Mouse (Mus musculus): ENCODE results near the gene H13. TPM values are rescaled to one million over a fixed set of nuclear protein-coding genes. Genes with fewer than 3 reads are reported as not detected.

The H13 gene
- total and polyA plus RNA-seq, 3 experiments = 116 to 175 (median 137) TPM

DNA sequence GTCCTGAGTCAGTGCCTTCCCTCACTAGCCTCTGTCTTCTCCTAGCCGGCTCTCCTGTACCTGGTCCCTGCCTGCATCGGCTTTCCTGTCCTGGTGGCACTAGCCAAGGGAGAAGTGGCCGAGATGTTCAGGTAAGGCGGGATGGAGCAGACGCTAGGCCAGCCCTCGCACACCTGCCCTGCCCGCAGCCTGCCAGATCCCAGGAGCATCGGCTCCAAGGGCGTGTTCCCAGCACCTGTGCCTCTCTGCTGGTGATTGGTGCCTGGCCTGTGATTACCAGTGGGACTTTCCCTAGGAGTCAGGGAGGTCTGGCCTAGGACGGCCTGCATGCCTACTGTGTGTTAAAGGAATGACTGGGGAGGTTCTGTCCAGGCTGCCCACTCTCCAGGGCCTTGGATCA is 30.9 kb downstream of the H13 start:
- H3K9ac ChIP-seq (ENCODE audit: insufficient read depth, low read depth) = no peak overlapping the region
- H3K4me3 ChIP-seq (replicated peaks in 1 of 3; ENCODE audit: low read depth in 2 of 3, low read length in 2 of 3, poor library complexity in 1 of 3) = no peak overlapping the region
- no peaks in the 10 kb centered on the region; the same call in 1 of the 2 replicates for H3K79me2 ChIP-seq (replicated peaks; ENCODE audit: control insufficient read depth, extremely low read depth, insufficient read depth, poor library complexity, severe bottlenecking)
- no peak for TF ChIP-seq ETS1 (conservative IDR thresholded peaks at IDR 0.05; ENCODE audit: low read depth, low read length)
- TF ChIP-seq TBP (conservative IDR thresholded peaks at IDR 0.05; ENCODE audit: low read depth, low read length) = no peak
- no peak for TF ChIP-seq JUN (IDR thresholded peaks at IDR 0.05; ENCODE audit: insufficient read depth, low read depth, low read length)
- no peak for TF ChIP-seq NRF1 (IDR thresholded peaks at IDR 0.05; ENCODE audit: low read depth, low read length)
- TF ChIP-seq ZC3H11A (IDR thresholded peaks at IDR 0.05; ENCODE audit: low read depth, low read length) = no peak
- TF ChIP-seq USF1 (IDR thresholded peaks at IDR 0.05; ENCODE audit: low read depth, low read length) = no peak
- no peak for TF ChIP-seq UBTF (IDR thresholded peaks at IDR 0.05; ENCODE audit: low read depth, low read length)
- TF ChIP-seq MXI1 (IDR thresholded peaks at IDR 0.05; ENCODE audit: low read depth, low read length) = no peak
- TF ChIP-seq PAX5 (IDR thresholded peaks at IDR 0.05; ENCODE audit: low read length) = no peak
- TF ChIP-seq BHLHE40 (IDR thresholded peaks at IDR 0.05; ENCODE audit: low read depth, low read length) = no peak
- no peak for TF ChIP-seq CHD2 (IDR thresholded peaks at IDR 0.05; ENCODE audit: low read length)
- TF ChIP-seq POLR2AphosphoS2 (IDR thresholded peaks at IDR 0.05; ENCODE audit: low read depth, low read length) = no peak
- no peak for TF ChIP-seq MAX (IDR thresholded peaks at IDR 0.05; ENCODE audit: low read length)
- no peak for TF ChIP-seq SIN3A (IDR thresholded peaks at IDR 0.05; ENCODE audit: low read length)
- H3K4me2 ChIP-seq (ENCODE audit: insufficient read depth, low read depth, poor library complexity, severe bottlenecking) = no peak overlapping the region
- in situ Hi-C loops (cut with MboI; ENCODE audit: low pct_ligation_motif_present, low pct_unique_long_range_greater_than_20kb, low sequenced_read_pairs) = loop anchor here (5.0 kb wide), 2 partner anchors 37 to 132 kb away; partner anchors contain the start of genes Bcl2l1 and Id1
- H3K27ac ChIP-seq (ENCODE audit: insufficient read depth, low read depth) = no peak overlapping the region
- H3K36me3 ChIP-seq (replicated peaks in 1 of 2; ENCODE audit: control insufficient read depth in 1 of 2, insufficient read depth in 1 of 2, low read length in 1 of 2) = peaks cover 90 to 98% of the 10 kb centered on the region in 2 experiments
- H3K27me3 ChIP-seq (replicated peaks) = no peaks in the 10 kb centered on the region
- H3K9me3 ChIP-seq (replicated peaks; ENCODE audit: low read length) = peaks cover 7% of the 10 kb centered on the region
- peaks cover 0 to 24% of the 10 kb centered on the region in 2 experiments; a peak in 2 of 4 replicates for H3K4me1 ChIP-seq (ENCODE audit: control insufficient read depth in 1 of 2, insufficient read depth in 2 of 2)
- no peak for DNase-seq (ENCODE audit: extremely low read depth)
- dilution Hi-C loops (cut with MboI; ENCODE audit: extremely low pct_ligation_motif_present, extremely low pct_unique_long_range_greater_than_20kb, low sequenced_read_pairs) = no loop called here

DNA sequence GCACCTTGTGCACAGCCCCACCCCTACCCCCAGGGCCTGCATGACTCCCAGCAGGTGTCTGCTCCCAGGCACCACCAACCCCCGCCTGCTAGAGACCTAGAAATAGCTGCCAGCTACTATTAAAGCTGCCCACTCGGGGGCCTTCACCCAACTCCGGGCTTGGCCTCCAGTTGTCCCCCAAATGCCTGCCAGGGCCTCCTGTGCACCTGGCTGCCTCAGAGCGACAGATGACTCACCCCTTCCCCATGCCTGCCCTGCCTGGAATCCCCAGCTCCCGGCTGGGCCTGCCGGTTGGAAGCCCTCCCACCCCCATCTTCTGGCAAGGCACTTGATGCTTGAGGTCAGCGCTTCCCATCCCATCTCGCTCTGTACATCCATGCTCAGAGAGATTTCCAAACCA is 31.5 kb downstream of the H13 start:
- Histone ChIP-seq H3K9me3 (replicated peaks; ENCODE audit: low read length) (peaks cover 7% of the 10 kb centered on the region), H3K27ac (ENCODE audit: insufficient read depth, low read depth) (no peak overlapping the region), H3K9ac (ENCODE audit: insufficient read depth, low read depth) (no peak overlapping the region), H3K4me1 (ENCODE audit: control insufficient read depth in 1 of 2, insufficient read depth in 2 of 2) (peaks cover 0 to 24% of the 10 kb centered on the region in 2 experiments; a peak in 2 of 4 replicates), H3K36me3 (replicated peaks in 1 of 2; ENCODE audit: control insufficient read depth in 1 of 2, insufficient read depth in 1 of 2, low read length in 1 of 2) (peaks cover 91 to 98% of the 10 kb centered on the region in 2 experiments), H3K27me3 (replicated peaks) (no peaks in the 10 kb centered on the region), H3K4me2 (ENCODE audit: insufficient read depth, low read depth, poor library complexity, severe bottlenecking) (no peak overlapping the region), H3K4me3 (replicated peaks in 1 of 3; ENCODE audit: low read depth in 2 of 3, low read length in 2 of 3, poor library complexity in 1 of 3) (no peak overlapping the region), H3K79me2 (replicated peaks; ENCODE audit: control insufficient read depth, extremely low read depth, insufficient read depth, poor library complexity, severe bottlenecking) (no peaks in the 10 kb centered on the region; the same call in 1 of the 2 replicates)
- dilution Hi-C loops (cut with MboI; ENCODE audit: extremely low pct_ligation_motif_present, extremely low pct_unique_long_range_greater_than_20kb, low sequenced_read_pairs) (no loop called here), in situ Hi-C loops (cut with MboI; ENCODE audit: low pct_ligation_motif_present, low pct_unique_long_range_greater_than_20kb, low sequenced_read_pairs) (loop anchor here (5.0 kb wide), 2 partner anchors 37 to 132 kb away; partner anchors contain the start of genes Bcl2l1 and Id1)
- DNase-seq (ENCODE audit: extremely low read depth) = no peak
- TF ChIP-seq CHD2 (IDR thresholded peaks at IDR 0.05; ENCODE audit: low read length) = no peak
- no peak for TF ChIP-seq ELF1 (IDR thresholded peaks at IDR 0.05; ENCODE audit: low read depth, low read length)
- no peak for TF ChIP-seq ZKSCAN1 (IDR thresholded peaks at IDR 0.05; ENCODE audit: borderline replicate concordance, low read depth, low read length)
- TF ChIP-seq EP300 (IDR thresholded peaks at IDR 0.05; ENCODE audit: low read length) = no peak
- TF ChIP-seq HCFC1 (IDR thresholded peaks at IDR 0.05; ENCODE audit: low read depth, low read length) = no peak
- no peak for TF ChIP-seq ETS1 (conservative IDR thresholded peaks at IDR 0.05; ENCODE audit: low read depth, low read length)
- no peak for TF ChIP-seq MEF2A (IDR thresholded peaks at IDR 0.05; ENCODE audit: borderline replicate concordance, low read depth, low read length)
- no peak for TF ChIP-seq NRF1 (IDR thresholded peaks at IDR 0.05; ENCODE audit: low read depth, low read length)
- no peak for TF ChIP-seq MAX (IDR thresholded peaks at IDR 0.05; ENCODE audit: low read length)
- no peak for TF ChIP-seq GABPA (IDR thresholded peaks at IDR 0.05; ENCODE audit: insufficient replicate concordance, low read depth, low read length)
- no peak for TF ChIP-seq ZC3H11A (IDR thresholded peaks at IDR 0.05; ENCODE audit: low read depth, low read length)
- TF ChIP-seq KAT2A (IDR thresholded peaks at IDR 0.05; ENCODE audit: insufficient replicate concordance, low read length) = no peak
- TF ChIP-seq MAZ (IDR thresholded peaks at IDR 0.05; ENCODE audit: low read depth, low read length) = no peak
- TF ChIP-seq CTCF (conservative IDR thresholded peaks at IDR 0.05 in 1 of 2, IDR thresholded peaks at IDR 0.05 in 1 of 2; ENCODE audit: low read depth in 2 of 2, low read length in 2 of 2) = no peak
- TF ChIP-seq RAD21 (IDR thresholded peaks at IDR 0.05; ENCODE audit: low read depth, low read length) = no peak
- TF ChIP-seq POLR2A (IDR thresholded peaks at IDR 0.05; ENCODE audit: low read depth, low read length) = no peak
- TF ChIP-seq ZNF384 (IDR thresholded peaks at IDR 0.05; ENCODE audit: low read depth, low read length) = no peak
- no peak for TF ChIP-seq SIN3A (IDR thresholded peaks at IDR 0.05; ENCODE audit: low read length)
- no peak for TF ChIP-seq BHLHE40 (IDR thresholded peaks at IDR 0.05; ENCODE audit: low read depth, low read length)
